Mouse (Mus musculus): ENCODE measurements around the gene Akap12.

Akap12 gene

GRCm38 (mm10) chr10:4356640-4357039 lies 90.5 kb downstream of the Akap12 start:
- DNase-seq (ENCODE audit: low spot score in 2 of 2) = no peak

GRCm38 (mm10) chr10:4357435-4357834 lies 91.3 kb downstream of the Akap12 start:
- no peak for DNase-seq (ENCODE audit: low spot score in 2 of 2)

GRCm38 (mm10) chr10:4364618-4365017 lies 98.4 kb downstream of the Akap12 start:
- DNase-seq (ENCODE audit: low spot score in 2 of 2) = no peak

- no peak for DNase-seq (ENCODE audit: low spot score in 2 of 2)
These were observed 103.9 kb downstream of the Akap12 start for GRCm38 (mm10) chr10:4370105-4370504.

- DNase-seq (ENCODE audit: low spot score in 2 of 2) = no peak
These were observed 105.8 kb downstream of the Akap12 start for GRCm38 (mm10) chr10:4372011-4372410.

- DNase-seq (ENCODE audit: low spot score in 2 of 2) = no peak
These were observed 107.4 kb downstream of the Akap12 start for GRCm38 (mm10) chr10:4373558-4373957.

- DNase-seq (ENCODE audit: low spot score in 2 of 2) = no peak
These were observed 108.1 kb downstream of the Akap12 start for GRCm38 (mm10) chr10:4374239-4374638.

- DNase-seq (ENCODE audit: low spot score in 2 of 2) = no peak
These were observed 108.6 kb downstream of the Akap12 start for GRCm38 (mm10) chr10:4374734-4375133.

GRCm38 (mm10) chr10:4375267-4375666 lies 109.1 kb downstream of the Akap12 start:
- DNase-seq (ENCODE audit: low spot score in 2 of 2) = no peak

- no peak for DNase-seq (ENCODE audit: low spot score in 2 of 2)
These were observed 110.3 kb downstream of the Akap12 start for GRCm38 (mm10) chr10:4376461-4376860.

- DNase-seq (ENCODE audit: low spot score in 2 of 2) = no peak
These were observed 110.8 kb downstream of the Akap12 start for GRCm38 (mm10) chr10:4376931-4377330.

- DNase-seq (ENCODE audit: low spot score in 2 of 2) = no peak
These were observed 114.6 kb downstream of the Akap12 start for GRCm38 (mm10) chr10:4380748-4381147.

GRCm38 (mm10) chr10:4384244-4384643 lies 118.1 kb downstream of the Akap12 start:
- no peak for DNase-seq (ENCODE audit: low spot score in 2 of 2)

GRCm38 (mm10) chr10:4386609-4387591 lies 120.7 kb downstream of the Akap12 start:
- peak; percentile 94 to 95 for DNase-seq (ENCODE audit: low spot score in 2 of 2)

- DNase-seq (ENCODE audit: low spot score in 2 of 2) = peak; percentile 53 to 61
These were observed 121.7 kb downstream of the Akap12 start, which contains the start of gene Zbtb2 for GRCm38 (mm10) chr10:4387701-4388383. Gene Zbtb2 (minus strand): TSS chr10:4388108.

- DNase-seq (ENCODE audit: low spot score in 2 of 2) = no peak
These were observed 122.2 kb downstream of the Akap12 start for GRCm38 (mm10) chr10:4388384-4388745.

- DNase-seq (ENCODE audit: low spot score in 2 of 2) = no peak
These were observed 122.9 kb downstream of the Akap12 start for GRCm38 (mm10) chr10:4389036-4389435.

- DNase-seq (ENCODE audit: low spot score in 2 of 2) = no peak
These were observed 123.4 kb downstream of the Akap12 start for GRCm38 (mm10) chr10:4389461-4390112.

- DNase-seq (ENCODE audit: low spot score in 2 of 2) = no peak
These were observed 124.4 kb downstream of the Akap12 start for GRCm38 (mm10) chr10:4390550-4390949.

GRCm38 (mm10) chr10:4391076-4391475 lies 124.9 kb downstream of the Akap12 start:
- DNase-seq (ENCODE audit: low spot score in 2 of 2) = no peak

- no peak for DNase-seq (ENCODE audit: low spot score in 2 of 2)
These were observed 125.7 kb downstream of the Akap12 start for GRCm38 (mm10) chr10:4391851-4392250.

GRCm38 (mm10) chr10:4395321-4395720 lies 129.1 kb downstream of the Akap12 start:
- DNase-seq (ENCODE audit: low spot score in 2 of 2) = no peak

Data from right cerebral cortex, postnatal 36 days (tissue).